Mouse (Mus musculus) spleen, adult 2 months (tissue): ENCODE data around the gene Cadm1. TPM values are rescaled to one million over a fixed set of nuclear protein-coding genes. Genes with fewer than 3 reads are reported as not detected.

ENCODE experiments used
- DNase-seq, 2 experiments: peaks; one replicate each; pipeline versions ENCODE4 v3.0.0 to v3.0.0-alpha.2; 2012 to 2021; ENCODE audit warnings: low spot score in 2 of 2, low read depth in 1 of 2
- H3K27ac ChIP-seq: fragments of 200-500 bp; 2 replicates; pipeline ENCODE4 v1.5.1; 2012; ENCODE audit warnings: low read length, inconsistent platforms; ENCODE audit not compliant: insufficient read depth
- H3K27me3 ChIP-seq: fragments of 200-500 bp; 2 replicates; pipeline ENCODE4 v1.6.1; 2012; ENCODE audit warnings: mild to moderate bottlenecking, moderate library complexity, low read length, inconsistent platforms; ENCODE audit not compliant: control insufficient read depth, insufficient read depth
- H3K36me3 ChIP-seq: fragments of 200-500 bp; 2 replicates; pipeline ENCODE4 v1.6.1; 2012; ENCODE audit warnings: mild to moderate bottlenecking, low read length, inconsistent platforms; ENCODE audit not compliant: control insufficient read depth, insufficient read depth
- H3K4me1 ChIP-seq: fragments of 200-500 bp; 2 replicates; pipeline ENCODE4 v1.6.1; 2011; ENCODE audit warnings: inconsistent platforms; ENCODE audit not compliant: control insufficient read depth, insufficient read depth, insufficient read length
- H3K4me3 ChIP-seq: fragments of 200-500 bp; 2 replicates; pipeline ENCODE4 v1.5.1; 2011; ENCODE audit warnings: mild to moderate bottlenecking, inconsistent platforms; ENCODE audit not compliant: insufficient read depth, insufficient read length; ENCODE audit errors: extremely low read depth
- CTCF ChIP-seq: fragments of 200-500 bp; IDR thresholded peaks from 2 replicates; pipeline ENCODE4 v1.5.1; 2011; ENCODE audit warnings: mild to moderate bottlenecking, inconsistent platforms; ENCODE audit not compliant: insufficient read depth, insufficient read length, insufficient replicate concordance; ENCODE audit errors: extremely low read depth
- POLR2A ChIP-seq: fragments of 200-500 bp; IDR thresholded peaks from 2 replicates; pipeline ENCODE4 v1.6.1; 2011; ENCODE audit warnings: low read depth, low read length, inconsistent platforms
- WGBS: fragments of 180-500 bp; shearing (Covaris S2); methylation state at CpG from one replicate; pipeline ENCODE4 v1.1.7; 2018; 5-methylcytosine and 5-hydroxymethylcytosine counted together
- polyA plus RNA-seq: library from polyadenylated mRNA; depleted of rRNA; stranded (reverse); fragments of >200 nt; gene quantifications from 2 replicates; pipeline ENCODE4 v1.2.3, GENCODE M21; 2012

Cadm1 gene
- polyA plus RNA-seq, 1 experiment: 13.0 TPM

DNA sequence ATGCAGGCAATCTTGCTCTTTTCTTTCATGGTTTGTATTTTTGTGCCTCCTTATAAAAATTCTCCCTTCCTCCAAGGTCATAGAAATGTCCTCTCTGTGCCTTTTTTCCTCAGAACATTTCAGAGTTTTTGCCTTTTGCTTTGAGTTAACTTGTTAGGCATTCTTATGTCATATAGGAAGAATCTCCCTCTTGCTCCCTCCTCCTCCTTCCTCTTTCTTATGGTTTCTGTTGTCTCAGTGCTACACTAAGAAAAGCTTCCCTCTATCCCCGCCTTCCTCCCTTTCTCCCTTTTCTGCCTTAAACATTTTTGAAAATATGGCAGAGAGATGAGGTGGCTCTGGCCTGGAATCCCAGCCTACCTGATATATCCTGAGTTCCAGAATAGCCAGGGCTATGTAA lies 98.6 kb downstream of the Cadm1 start:
- Histone ChIP-seq H3K36me3 (no peaks in the 10 kb centered on the region), H3K27me3 (no peaks in the 10 kb centered on the region), H3K4me1 (no peaks in the 10 kb centered on the region), H3K4me3 (no peak overlapping the region), H3K27ac (no peak overlapping the region)
- no peak for DNase-seq
- 56% methylated on average over 1 of the region's 1 CpGs for WGBS
- TF ChIP-seq POLR2A: no peak
- no peak for TF ChIP-seq CTCF

DNA sequence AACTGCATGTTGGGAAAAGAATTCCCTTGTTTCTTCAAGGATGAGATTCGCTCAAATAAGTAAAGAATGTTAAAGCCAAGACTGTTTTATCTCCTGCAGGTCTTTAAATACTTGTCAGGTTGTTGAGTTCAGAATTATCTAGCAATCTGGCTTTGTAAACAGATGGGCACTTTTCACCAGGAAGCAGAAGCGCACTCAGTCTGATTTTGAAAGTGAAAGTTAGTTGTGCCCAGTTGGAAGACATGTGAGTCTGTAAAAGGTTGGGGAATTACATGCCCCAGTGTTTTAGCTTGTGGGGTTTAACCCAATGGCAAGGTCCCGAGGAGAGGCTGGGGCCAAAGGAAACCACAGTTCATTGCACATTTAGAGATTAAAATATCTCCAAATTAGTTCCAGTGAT lies 104.7 kb downstream of the Cadm1 start:
- H3K27me3 ChIP-seq: no peaks in the 10 kb centered on the region
- no peak overlapping the region for H3K4me3 ChIP-seq
- H3K27ac ChIP-seq: no peak overlapping the region
- no peak for DNase-seq
- WGBS: 39% methylated on average over 3 of the region's 3 CpGs
- no peaks in the 10 kb centered on the region for H3K36me3 ChIP-seq
- TF ChIP-seq POLR2A (no peak), CTCF (no peak)
- H3K4me1 ChIP-seq: no peaks in the 10 kb centered on the region

DNA sequence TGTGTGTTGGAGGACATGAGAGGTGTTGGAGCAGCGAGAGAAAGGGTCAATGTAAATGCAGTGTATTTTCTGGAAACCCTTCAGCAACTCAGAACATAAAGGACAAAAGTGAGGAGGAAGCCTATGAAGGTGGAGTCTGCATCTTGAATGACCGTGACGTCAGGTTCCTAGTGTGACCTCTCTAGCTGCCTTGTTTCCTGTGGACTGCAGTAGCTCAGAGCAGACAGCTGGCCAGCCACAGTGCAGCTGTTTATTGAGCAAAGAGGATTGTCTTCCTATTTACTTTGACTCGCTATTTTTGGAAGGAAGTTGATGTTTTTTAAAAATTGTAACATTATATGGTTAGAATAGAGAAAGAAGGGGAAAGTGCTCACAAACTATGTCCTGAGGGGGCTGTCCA lies 112.7 kb downstream of the Cadm1 start:
- no peaks in the 10 kb centered on the region for H3K27me3 ChIP-seq
- no peaks in the 10 kb centered on the region for H3K4me1 ChIP-seq
- no peak for DNase-seq
- TF ChIP-seq CTCF: no peak
- no peak for TF ChIP-seq POLR2A
- WGBS: 66% methylated on average over 4 of the region's 4 CpGs
- H3K36me3 ChIP-seq: no peaks in the 10 kb centered on the region
- no peak overlapping the region for H3K27ac ChIP-seq
- no peak overlapping the region for H3K4me3 ChIP-seq

DNA sequence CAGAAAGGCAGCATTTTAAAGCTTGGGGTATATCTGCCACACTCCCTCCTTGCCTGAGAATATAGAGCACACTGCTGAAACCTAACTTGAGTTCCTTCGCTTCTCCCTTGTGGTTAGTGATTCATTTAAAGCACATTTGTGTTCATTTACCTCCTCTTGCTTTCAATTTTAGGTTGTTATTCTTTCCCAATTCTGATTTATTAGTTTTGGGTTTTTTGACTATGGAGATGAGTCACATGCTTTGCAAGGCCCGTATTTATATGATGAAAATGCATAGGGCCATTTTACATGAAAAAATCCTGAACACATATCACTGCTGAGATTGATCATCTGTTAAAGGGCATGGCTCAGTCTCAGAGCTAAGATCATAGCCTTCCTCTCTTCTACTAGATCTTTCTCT lies 115.1 kb downstream of the Cadm1 start:
- H3K27ac ChIP-seq: peak overlapping the region; percentile 22; the same call in 1 of the 2 replicates
- no peak overlapping the region for H3K4me3 ChIP-seq
- no peaks in the 10 kb centered on the region for H3K4me1 ChIP-seq
- H3K36me3 ChIP-seq: no peaks in the 10 kb centered on the region
- H3K27me3 ChIP-seq: no peaks in the 10 kb centered on the region
- no peak for DNase-seq
- 82% methylated on average over 2 of the region's 2 CpGs for WGBS
- no peak for TF ChIP-seq POLR2A
- no peak for TF ChIP-seq CTCF

DNA sequence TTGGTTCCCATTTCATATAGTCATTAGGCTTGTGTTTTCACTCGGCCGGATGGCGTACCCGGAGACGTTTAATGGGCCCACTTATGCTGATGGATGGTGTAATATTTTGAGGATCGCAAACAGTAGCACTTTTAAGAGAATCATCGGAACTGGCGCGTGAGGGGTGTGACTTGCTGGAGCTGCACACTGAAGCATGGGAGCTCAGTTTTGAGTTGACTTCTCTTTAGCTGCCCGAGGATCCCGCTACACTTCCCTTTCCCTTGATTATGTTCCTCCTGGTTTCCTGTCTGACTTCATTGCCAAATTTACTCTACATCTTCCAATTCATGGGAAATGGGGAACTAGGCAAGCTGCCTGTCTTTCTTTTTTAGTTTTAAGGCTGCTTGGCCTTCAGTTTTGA lies 121.5 kb downstream of the Cadm1 start:
- WGBS: 62% methylated on average over 11 of the region's 11 CpGs

DNA sequence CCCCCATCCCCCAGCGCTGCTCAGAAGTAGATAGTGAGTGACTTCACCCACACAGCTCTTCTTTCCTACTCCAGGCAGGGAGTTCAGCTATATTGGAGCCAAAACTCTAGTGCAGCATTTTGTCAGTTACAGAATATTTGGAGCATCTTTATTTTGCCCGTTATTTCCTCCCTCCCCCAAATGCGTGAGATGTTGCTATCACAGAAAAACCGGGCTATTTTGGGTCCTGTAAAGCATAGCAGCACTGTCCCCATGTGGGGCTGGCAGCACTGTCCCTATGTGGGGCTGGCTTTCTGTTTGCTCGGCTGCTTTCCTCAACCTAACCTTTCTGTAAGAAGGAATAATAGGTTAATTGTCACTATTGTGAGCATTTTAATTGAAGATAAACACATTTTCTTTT lies 122.2 kb downstream of the Cadm1 start:
- DNase-seq: no peak
- no peak overlapping the region for H3K4me3 ChIP-seq
- H3K4me1 ChIP-seq: no peaks in the 10 kb centered on the region
- no peak for TF ChIP-seq POLR2A
- no peak for TF ChIP-seq CTCF
- H3K36me3 ChIP-seq: no peaks in the 10 kb centered on the region
- 80% methylated on average over 5 of the region's 5 CpGs for WGBS
- no peaks in the 10 kb centered on the region for H3K27me3 ChIP-seq
- no peak overlapping the region for H3K27ac ChIP-seq

More for the DNA sequence above, 121.5 kb downstream of the Cadm1 start:
- Histone ChIP-seq H3K4me1 (no peaks in the 10 kb centered on the region), H3K36me3 (no peaks in the 10 kb centered on the region), H3K27ac (no peak overlapping the region), H3K27me3 (no peaks in the 10 kb centered on the region), H3K4me3 (no peak overlapping the region)
- no peak for DNase-seq
- TF ChIP-seq POLR2A (no peak), CTCF (no peak)

DNA sequence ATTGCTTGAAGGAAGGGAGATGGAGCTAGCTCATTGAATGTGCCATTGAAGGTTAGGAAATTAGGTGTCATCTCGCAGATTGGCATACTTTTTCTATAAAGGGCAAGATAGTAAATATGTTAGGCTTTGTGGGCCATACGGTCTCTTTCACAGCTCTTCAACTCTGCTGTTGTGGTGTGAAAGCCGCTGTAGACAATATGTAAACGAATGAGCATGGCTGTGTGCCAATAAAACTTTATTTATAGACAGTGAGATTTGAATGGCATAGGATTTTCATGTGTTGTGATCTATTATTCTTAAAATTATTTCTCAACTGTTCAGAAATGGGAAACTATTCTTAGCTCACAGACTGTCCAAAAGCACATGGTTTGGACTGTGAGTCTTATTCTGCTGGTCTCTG lies 123.0 kb downstream of the Cadm1 start:
- WGBS: 86% methylated on average over 4 of the region's 4 CpGs
- DNase-seq: no peak
- TF ChIP-seq POLR2A (no peak), CTCF (no peak)
- Histone ChIP-seq H3K4me1 (no peaks in the 10 kb centered on the region), H3K27me3 (no peaks in the 10 kb centered on the region), H3K4me3 (no peak overlapping the region), H3K27ac (no peak overlapping the region), H3K36me3 (no peaks in the 10 kb centered on the region)
